Mouse (Mus musculus): ENCODE results near the gene Ftl1.

The Ftl1 gene

GRCm38 (mm10) chr7:45447325-45447990, 12.2 kb downstream of the Ftl1 start:
- DNase-seq: no peak

- DNase-seq: no peak
These were observed 13.1 kb downstream of the Ftl1 start for GRCm38 (mm10) chr7:45446589-45446988.

GRCm38 (mm10) chr7:45443526-45444420, 15.9 kb downstream of the Ftl1 start:
- DNase-seq: no peak

- peak; percentile 34 to 42 for DNase-seq
These were observed 22.0 kb downstream of the Ftl1 start, which contains the start of gene Ruvbl2 for GRCm38 (mm10) chr7:45437521-45438276. Gene Ruvbl2, minus strand, starts transcription at chr7:45438096.

- DNase-seq: no peak
These were observed 22.6 kb downstream of the Ftl1 start for GRCm38 (mm10) chr7:45437046-45437445.

- no peak for DNase-seq
These were observed 23.2 kb downstream of the Ftl1 start for GRCm38 (mm10) chr7:45436444-45436843.

GRCm38 (mm10) chr7:45435038-45435437, 24.6 kb downstream of the Ftl1 start:
- no peak for DNase-seq

- DNase-seq: peak; percentile 100
These were observed 25.3 kb downstream of the Ftl1 start, which contains the start of gene Gys1 for GRCm38 (mm10) chr7:45434203-45435015. Gene Gys1, plus strand, starts transcription at chr7:45434844.

GRCm38 (mm10) chr7:45433835-45434202, 25.9 kb downstream of the Ftl1 start:
- DNase-seq: no peak

GRCm38 (mm10) chr7:45426556-45426955, 33.1 kb downstream of the Ftl1 start:
- DNase-seq: no peak

GRCm38 (mm10) chr7:45421194-45421593, 38.5 kb downstream of the Ftl1 start:
- DNase-seq: no peak

- no peak for DNase-seq
These were observed 39.1 kb downstream of the Ftl1 start, which contains the start of gene Lhb for GRCm38 (mm10) chr7:45420615-45420919. Gene Lhb, plus strand, starts transcription at chr7:45420820.

GRCm38 (mm10) chr7:45419859-45420614, 39.6 kb downstream of the Ftl1 start:
- DNase-seq: no peak

- DNase-seq: no peak
These were observed 41.7 kb downstream of the Ftl1 start for GRCm38 (mm10) chr7:45417962-45418492.

- DNase-seq: no peak
These were observed 44.0 kb downstream of the Ftl1 start for GRCm38 (mm10) chr7:45415636-45416035.

- DNase-seq: no peak
These were observed 44.9 kb downstream of the Ftl1 start for GRCm38 (mm10) chr7:45414740-45415224.

GRCm38 (mm10) chr7:45413864-45414739, 45.6 kb downstream of the Ftl1 start:
- DNase-seq: no peak

GRCm38 (mm10) chr7:45413113-45413863, 46.4 kb downstream of the Ftl1 start, which contains the start of gene Ntf5:
Gene Ntf5, plus strand, starts transcription at chr7:45413695.
- DNase-seq: no peak

GRCm38 (mm10) chr7:45412421-45412820, 47.3 kb downstream of the Ftl1 start:
- no peak for DNase-seq

Measured in cerebellum, postnatal 36 days (tissue).